Mouse (Mus musculus): Measurements from ENCODE around the gene Fam151b. TPM values are rescaled to one million over a fixed set of nuclear protein-coding genes. Genes with fewer than 3 reads are reported as not detected.

The Fam151b gene
- 0.63 and 1.2 TPM in 2 replicates for total RNA-seq (2012; rRNA removed)

- DNase-seq (ENCODE audit: low read depth, low spot score), result peak; percentile 94
- no peak within 1 kb of the TSS for H3K27ac ChIP-seq (ENCODE audit: insufficient read depth, low read depth, low read length, poor library complexity, severe bottlenecking)
- TF ChIP-seq CHD2 (IDR thresholded peaks at IDR 0.05; ENCODE audit: low read depth, low read length) (no peak), ZNF384 (IDR thresholded peaks at IDR 0.05; ENCODE audit: low read depth, low read length) (no peak), MAFK (IDR thresholded peaks at IDR 0.05; ENCODE audit: insufficient read depth, low read depth, low read length) (no peak), ZC3H11A (IDR thresholded peaks at IDR 0.05; ENCODE audit: borderline replicate concordance, low read depth, low read length) (no peak), HCFC1 (IDR thresholded peaks at IDR 0.05; ENCODE audit: borderline replicate concordance, insufficient read depth, low read length) (no peak; the same call in 1 of the 2 replicates)
- no peaks in the 10 kb centered on the region for H3K9me3 ChIP-seq (ENCODE audit: control insufficient read depth, insufficient read depth, low read depth, low read length)
- H3K9ac ChIP-seq (ENCODE audit: insufficient read depth, low read depth, low read length, poor library complexity, severe bottlenecking), result 0 out of 2 replicates have a peak within 1 kb of the TSS, but pooled peaks have one; percentile 57
- peak within 1 kb of the TSS; percentile 33 to 38; a peak in 3 of 4 replicates for H3K4me3 ChIP-seq (ENCODE audit: insufficient read depth in 1 of 2, low read depth in 1 of 2, low read length in 2 of 2, poor library complexity in 1 of 2, severe bottlenecking in 1 of 2)
- no peaks in the 10 kb centered on the region for H3K36me3 ChIP-seq (ENCODE audit: control insufficient read depth, insufficient read depth, low read length, poor library complexity, severe bottlenecking)
- in situ Hi-C loops (cut with MboI; ENCODE audit: low sequenced_read_pairs in 2 of 2, unreplicated experiment in 2 of 2), result no loop called here
- H3K4me1 ChIP-seq (ENCODE audit: control insufficient read depth in 2 of 2, insufficient read depth in 2 of 2, low read length in 2 of 2, poor library complexity in 1 of 2), result no peaks in the 10 kb centered on the region
Measured at GRCm38 (mm10) chr13:92483852-92484463, at the start of gene Fam151b. Fam151b (minus strand) TSS chr13:92484015.

- no peak for TF ChIP-seq CHD2 (IDR thresholded peaks at IDR 0.05; ENCODE audit: low read depth, low read length)
- no peak for TF ChIP-seq ZC3H11A (IDR thresholded peaks at IDR 0.05; ENCODE audit: borderline replicate concordance, low read depth, low read length)
- no peak for TF ChIP-seq MAFK (IDR thresholded peaks at IDR 0.05; ENCODE audit: insufficient read depth, low read depth, low read length)
- TF ChIP-seq HCFC1 (IDR thresholded peaks at IDR 0.05; ENCODE audit: borderline replicate concordance, insufficient read depth, low read length), result no peak
- TF ChIP-seq ZNF384 (IDR thresholded peaks at IDR 0.05; ENCODE audit: low read depth, low read length), result no peak
- no peak overlapping the region for H3K4me3 ChIP-seq (ENCODE audit: insufficient read depth in 1 of 2, low read depth in 1 of 2, low read length in 2 of 2, poor library complexity in 1 of 2, severe bottlenecking in 1 of 2)
- H3K9ac ChIP-seq (ENCODE audit: insufficient read depth, low read depth, low read length, poor library complexity, severe bottlenecking), result no peak overlapping the region
- no peaks in the 10 kb centered on the region for H3K9me3 ChIP-seq (ENCODE audit: control insufficient read depth, insufficient read depth, low read depth, low read length)
- H3K4me1 ChIP-seq (ENCODE audit: control insufficient read depth in 2 of 2, insufficient read depth in 2 of 2, low read length in 2 of 2, poor library complexity in 1 of 2), result no peaks in the 10 kb centered on the region
- in situ Hi-C loops (cut with MboI; ENCODE audit: low sequenced_read_pairs in 2 of 2, unreplicated experiment in 2 of 2), result no loop called here
- DNase-seq (ENCODE audit: low read depth, low spot score), result no peak
- H3K36me3 ChIP-seq (ENCODE audit: control insufficient read depth, insufficient read depth, low read length, poor library complexity, severe bottlenecking), result no peaks in the 10 kb centered on the region
- H3K27ac ChIP-seq (ENCODE audit: insufficient read depth, low read depth, low read length, poor library complexity, severe bottlenecking), result no peak overlapping the region
Measured at GRCm38 (mm10) chr13:92532216-92532615, 48.4 kb upstream of the Fam151b start.

- DNase-seq (ENCODE audit: low read depth, low spot score), result no peak
- Histone ChIP-seq H3K9me3 (ENCODE audit: control insufficient read depth, insufficient read depth, low read depth, low read length) (no peaks in the 10 kb centered on the region), H3K4me1 (ENCODE audit: control insufficient read depth in 2 of 2, insufficient read depth in 2 of 2, low read length in 2 of 2, poor library complexity in 1 of 2) (no peaks in the 10 kb centered on the region), H3K36me3 (ENCODE audit: control insufficient read depth, insufficient read depth, low read length, poor library complexity, severe bottlenecking) (no peaks in the 10 kb centered on the region), H3K4me3 (ENCODE audit: insufficient read depth in 1 of 2, low read depth in 1 of 2, low read length in 2 of 2, poor library complexity in 1 of 2, severe bottlenecking in 1 of 2) (peak overlapping the region; percentile 82 to 87), H3K27ac (ENCODE audit: insufficient read depth, low read depth, low read length, poor library complexity, severe bottlenecking) (no peak overlapping the region), H3K9ac (ENCODE audit: insufficient read depth, low read depth, low read length, poor library complexity, severe bottlenecking) (peak overlapping the region; percentile 85)
- in situ Hi-C loops (cut with MboI; ENCODE audit: low sequenced_read_pairs in 2 of 2, unreplicated experiment in 2 of 2), result no loop called here
- TF ChIP-seq MAFK (IDR thresholded peaks at IDR 0.05; ENCODE audit: insufficient read depth, low read depth, low read length), result no peak
- TF ChIP-seq HCFC1 (IDR thresholded peaks at IDR 0.05; ENCODE audit: borderline replicate concordance, insufficient read depth, low read length), result no peak
- TF ChIP-seq ZNF384 (IDR thresholded peaks at IDR 0.05; ENCODE audit: low read depth, low read length), result no peak
- no peak for TF ChIP-seq ZC3H11A (IDR thresholded peaks at IDR 0.05; ENCODE audit: borderline replicate concordance, low read depth, low read length)
- TF ChIP-seq CHD2 (IDR thresholded peaks at IDR 0.05; ENCODE audit: low read depth, low read length), result no peak
Measured at GRCm38 (mm10) chr13:92531237-92531636, 47.4 kb upstream of the Fam151b start.

- no peak for TF ChIP-seq HCFC1 (IDR thresholded peaks at IDR 0.05; ENCODE audit: borderline replicate concordance, insufficient read depth, low read length)
- DNase-seq (ENCODE audit: low read depth, low spot score), result peak; percentile 80
- Histone ChIP-seq H3K4me3 (ENCODE audit: insufficient read depth in 1 of 2, low read depth in 1 of 2, low read length in 2 of 2, poor library complexity in 1 of 2, severe bottlenecking in 1 of 2) (peak within 1 kb of the TSS; percentile 82 to 87), H3K36me3 (ENCODE audit: control insufficient read depth, insufficient read depth, low read length, poor library complexity, severe bottlenecking) (no peaks in the 10 kb centered on the region), H3K4me1 (ENCODE audit: control insufficient read depth in 2 of 2, insufficient read depth in 2 of 2, low read length in 2 of 2, poor library complexity in 1 of 2) (no peaks in the 10 kb centered on the region), H3K27ac (ENCODE audit: insufficient read depth, low read depth, low read length, poor library complexity, severe bottlenecking) (no peak within 1 kb of the TSS), H3K9me3 (ENCODE audit: control insufficient read depth, insufficient read depth, low read depth, low read length) (no peaks in the 10 kb centered on the region), H3K9ac (ENCODE audit: insufficient read depth, low read depth, low read length, poor library complexity, severe bottlenecking) (peak within 1 kb of the TSS; percentile 85)
- in situ Hi-C loops (cut with MboI; ENCODE audit: low sequenced_read_pairs in 2 of 2, unreplicated experiment in 2 of 2), result no loop called here
Measured at GRCm38 (mm10) chr13:92530721-92531211, 47.0 kb upstream of the Fam151b start, which contains the start of gene Zfyve16. Zfyve16 (minus strand) TSS chr13:92530868.
